8 mouse cellular contexts compared by ENCODE assay signal in the genomic region with DNA sequence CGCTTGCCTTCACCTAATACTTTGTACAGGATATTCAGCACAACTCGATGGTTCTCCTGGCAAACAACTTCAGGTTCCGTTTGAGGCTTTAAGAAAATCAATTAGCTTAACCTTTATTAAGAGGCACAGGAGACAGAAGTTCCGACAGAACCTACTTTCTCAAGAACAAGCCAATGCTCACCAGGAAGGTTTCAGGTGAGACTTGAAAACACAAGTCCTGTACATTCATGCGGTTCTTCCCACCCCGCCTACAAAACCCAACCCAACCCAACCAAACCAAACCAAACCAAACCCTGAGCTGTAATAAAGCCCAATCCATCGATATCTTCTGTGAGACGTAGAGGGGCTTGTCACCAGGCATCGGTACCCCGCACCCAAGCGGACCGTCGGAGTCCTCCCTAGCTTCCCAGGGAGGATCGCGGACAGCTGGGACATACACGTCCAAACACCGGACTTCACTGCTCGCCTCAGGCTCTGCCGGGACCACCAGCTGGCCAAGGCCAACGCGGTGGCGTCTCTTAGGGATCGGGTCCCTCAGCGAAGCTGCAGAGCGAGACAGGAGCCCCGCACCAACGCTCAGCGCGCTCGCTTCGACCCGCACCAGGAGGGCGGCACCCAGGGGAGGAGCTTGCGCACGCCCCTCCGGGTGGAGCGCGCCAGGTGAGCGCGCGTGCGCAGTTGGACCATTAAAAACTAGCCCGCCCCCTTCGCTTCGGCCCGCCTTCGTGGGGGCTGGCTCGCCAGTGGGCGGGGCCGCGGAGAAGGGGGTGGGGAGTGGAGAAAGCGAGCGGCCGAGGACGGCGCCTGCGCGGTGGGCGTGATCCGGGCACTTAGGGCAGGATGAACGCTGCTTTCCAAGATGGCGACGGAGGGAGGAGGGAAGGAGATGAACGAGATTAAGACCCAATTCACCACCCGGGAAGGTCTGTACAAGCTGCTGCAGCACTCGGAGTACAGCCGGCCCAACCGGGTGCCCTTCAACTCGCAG. TPM values are rescaled to one million over a fixed set of nuclear protein-coding genes. Genes with fewer than 3 reads are reported as not detected.
A peak's percentile ranks its signal among the peaks of the same experiment; 100 is the strongest.
DNase-seq lines count a peak whose midpoint lies in the region; ATAC-seq and TF ChIP-seq lines count a peak whose summit lies in the region.

Gene Wdr20, plus strand, starts transcription at position 775 of the 988 bp plus-strand sequence.

- peaks cover 3% of the 10 kb centered on the region; the same call in 1 of the 2 replicates for H3K4me1 ChIP-seq in cortical plate, adult 2 months (ENCODE audit: control insufficient read depth, insufficient read depth, low read length)

- peak within 1 kb of the TSS; percentile 48 for H3K4me3 ChIP-seq in cortical plate, adult 2 months (ENCODE audit: insufficient read depth, low read length)

- peak; percentile 99 for DNase-seq in gastrocnemius, postnatal 10 days
- peak; percentile 98 for DNase-seq in induced T-regulatory cell, adult 2 months (ENCODE audit: low read depth)
- peak; percentile 87 to 97 for DNase-seq in left cerebral cortex, adult 9 months (ENCODE audit: low spot score in 2 of 2)
- peak; percentile 99 for DNase-seq in right cerebral cortex, postnatal 14 days
- peak; percentile 98 for DNase-seq in urinary bladder, postnatal 36 days (ENCODE audit: low spot score in 2 of 2)

- H3K27ac ChIP-seq in cortical plate, adult 2 months (ENCODE audit: insufficient read depth, low read length), result peak within 1 kb of the TSS; percentile 59; the same call in 1 of the 2 replicates

- no peak for TF ChIP-seq CTCF in cortical plate, adult 2 months (IDR thresholded peaks at IDR 0.05; ENCODE audit: extremely low read depth, insufficient read depth, low read length)

- ATAC-seq in activated CD4-positive, CD25-positive, alpha-beta regulatory T cell, adult 4 months, result peak; percentile 74
- peak; percentile 95 for ATAC-seq in megakaryocyte progenitor cell, adult 5-6 weeks (replicated peaks; ENCODE audit: poor library complexity)

- peak; percentile 87 for TF ChIP-seq POLR2A in cortical plate, adult 2 months (IDR thresholded peaks at IDR 0.05; ENCODE audit: extremely low read depth, insufficient read depth, low read length)

RNA-seq across cellular contexts. Expression of gene Wdr20, which starts in this region (rescaled TPM):
- 10 to 100 TPM; 24.7 to 31.4 TPM for polyA plus RNA-seq in activated CD4-positive, CD25-positive, alpha-beta regulatory T cell, adult 4 months (2017; shearing (Covaris generic))
- polyA plus RNA-seq in cortical plate, adult 2 months (2012; rRNA removed), result 23.9 and 24.2 TPM in 2 replicates
- total RNA-seq in gastrocnemius, postnatal 10 days (2021), result 10 to 100 TPM; 20.5 TPM
- total RNA-seq in megakaryocyte progenitor cell, adult 5-6 weeks (2015), result 21.3 and 22.8 TPM in 2 replicates
- 27.1 and 36.2 TPM in 2 replicates for total RNA-seq in megakaryocyte progenitor cell, adult 5-6 weeks (2017)

Comparison
In these comparisons a context has a peak if more than half of its experiments do, and no peak if none do; other contexts are left out.
1. Peak in every context shown above with its lines: DNase-seq, ATAC-seq, H3K4me3 ChIP-seq and H3K27ac ChIP-seq.